Mouse (Mus musculus) telencephalon, adult 2 months (tissue): ENCODE data around the gene Clcn2.

Experiments
- DNase-seq: peaks from one replicate; pipeline ENCODE4 v3.0.0-alpha.2; 2011; ENCODE audit warnings: low read depth, low spot score

Clcn2 gene

GRCm38 (mm10) chr16:20657661-20658060, 59.9 kb downstream of the Clcn2 start:
- DNase-seq = no peak

DNA sequence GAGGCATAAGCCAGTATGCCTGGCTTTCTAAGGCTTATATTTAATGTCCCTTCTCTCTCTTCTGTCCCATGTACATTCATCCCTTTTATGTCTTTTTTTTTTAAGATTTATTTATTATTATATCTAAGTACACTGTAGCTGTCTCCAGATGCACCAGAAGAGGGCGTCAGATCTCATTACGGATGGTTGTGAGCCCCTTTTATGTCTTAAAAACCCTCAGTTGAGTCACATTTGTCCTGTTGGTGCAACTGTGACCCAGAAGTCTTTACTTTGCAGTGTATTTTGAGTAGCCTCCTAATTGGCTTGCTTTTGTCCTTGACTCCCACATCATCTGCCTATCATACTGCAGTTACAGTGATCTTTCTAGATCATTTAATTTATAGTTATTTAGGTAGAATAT, 64.2 kb downstream of the Clcn2 start:
- DNase-seq = no peak
